Mouse (Mus musculus) lung, embryonic 14.5 days (tissue): ENCODE measurements around the gene Atcay. TPM values are rescaled to one million over a fixed set of nuclear protein-coding genes. Genes with fewer than 3 reads are reported as not detected.
A peak's percentile ranks its signal among the peaks of the same experiment; 100 is the strongest.

Experiments
- ATAC-seq: fragments of 200-750 bp; cut with Nextera tagmentation; 2 replicates; pipeline ENCODE4 v1.8.0; 2017; ENCODE audit warnings: mild to moderate bottlenecking, moderate TSS enrichment, moderate library complexity; ENCODE audit not compliant: insufficient read depth
- DNase-seq: peaks from one replicate; pipeline ENCODE4 v3.0.0-alpha.2; 2015
- H3K27ac ChIP-seq: fragments of 300-500 bp; sonication (generic); 2 replicates; pipeline ENCODE4 v1.5.1; 2014; ENCODE audit warnings: low read depth, mild to moderate bottlenecking, moderate library complexity
- H3K27me3 ChIP-seq: fragments of 300-500 bp; sonication (generic); 2 replicates; pipeline ENCODE4 v1.6.1; 2014; ENCODE audit warnings: low read length, control low read depth; ENCODE audit not compliant: insufficient read depth
- H3K36me3 ChIP-seq: fragments of 300-500 bp; sonication (generic); 2 replicates; pipeline ENCODE4 v1.6.1; 2014; ENCODE audit warnings: control low read depth; ENCODE audit not compliant: insufficient read depth
- H3K4me1 ChIP-seq: fragments of 300-500 bp; sonication (generic); 2 replicates; pipeline ENCODE4 v1.6.1; 2014; ENCODE audit warnings: antibody characterized with exemption, control low read depth; ENCODE audit not compliant: insufficient read depth
- H3K4me2 ChIP-seq: fragments of 300-500 bp; sonication (generic); 2 replicates; pipeline ENCODE4 v1.6.1; 2014; ENCODE audit warnings: mild to moderate bottlenecking
- H3K4me3 ChIP-seq: fragments of 300-500 bp; sonication (generic); 2 replicates; pipeline ENCODE4 v1.5.1; 2014; ENCODE audit warnings: low read depth, low read length
- H3K9ac ChIP-seq: fragments of 300-500 bp; sonication (generic); 2 replicates; pipeline ENCODE4 v1.6.1; 2014
- H3K9me3 ChIP-seq: fragments of 300-500 bp; sonication (generic); 2 replicates; pipeline ENCODE4 v1.6.1; 2016; ENCODE audit warnings: low read depth, low read length, control low read depth
- CTCF ChIP-seq: IDR thresholded peaks from 2 replicates; pipeline ENCODE4 v1.5.1; 2016; ENCODE audit warnings: antibody characterized with exemption, low read depth
- WGBS: fragments of 180-500 bp; shearing (Covaris S2); extraction: QIAGEN DNeasy Blood & Tissue Kit; methylation state at CpG from one replicate; pipeline ENCODE4 v1.1.7; 2014; 5-methylcytosine and 5-hydroxymethylcytosine counted together
- polyA plus RNA-seq: library from polyadenylated mRNA; unstranded; fragments of >200 nt; fragmentation: Nextera tagmentation; extraction: Ambion mirVana; gene quantifications from 2 replicates; pipeline ENCODE4 v1.2.1, GENCODE M21; 2014

Gene Atcay
- polyA plus RNA-seq, 1 experiment from 2014 or later, result not detected

DNA sequence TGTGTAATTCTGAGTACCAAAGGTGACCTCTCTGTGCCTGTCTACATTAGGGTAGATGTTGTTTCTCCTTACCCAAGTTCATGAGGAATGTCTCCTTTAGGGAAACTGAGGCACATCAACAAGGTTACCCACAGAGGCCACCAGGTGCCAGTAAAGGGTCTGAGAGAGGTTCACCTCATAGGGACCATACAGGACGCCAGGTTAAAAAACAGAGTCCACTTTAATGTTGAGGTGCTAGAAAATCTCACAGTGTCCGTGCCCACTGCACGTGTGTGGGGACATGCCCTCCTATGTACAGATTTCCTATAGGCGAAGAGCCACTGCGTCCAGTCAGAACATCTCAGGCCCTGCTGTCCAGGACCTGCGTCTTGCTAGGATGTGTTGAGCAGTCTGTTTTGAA, 31.6 kb downstream of the Atcay start:
- H3K9ac ChIP-seq, result no peak overlapping the region
- TF ChIP-seq CTCF, result no peak
- no peak overlapping the region for H3K4me2 ChIP-seq
- no peaks in the 10 kb centered on the region for H3K4me1 ChIP-seq
- DNase-seq (no peak), ATAC-seq (no peak)
- H3K27ac ChIP-seq, result no peak overlapping the region
- 79% methylated on average over 6 of the region's 6 CpGs for WGBS
- peaks cover 20% of the 10 kb centered on the region for H3K27me3 ChIP-seq
- H3K9me3 ChIP-seq, result no peaks in the 10 kb centered on the region
- no peaks in the 10 kb centered on the region for H3K36me3 ChIP-seq
- no peak overlapping the region for H3K4me3 ChIP-seq

- no peak overlapping the region for H3K4me3 ChIP-seq
- no peak for ATAC-seq
- H3K4me2 ChIP-seq, result no peak overlapping the region
- TF ChIP-seq CTCF, result peak; percentile 89
- H3K27me3 ChIP-seq, result peaks cover 25% of the 10 kb centered on the region
- WGBS, result under 1% methylated on average over 9 of the region's 9 CpGs
- no peaks in the 10 kb centered on the region for H3K4me1 ChIP-seq
- H3K9ac ChIP-seq, result no peak overlapping the region
- peak; percentile 91 for DNase-seq
- H3K36me3 ChIP-seq, result no peaks in the 10 kb centered on the region
- no peak overlapping the region for H3K27ac ChIP-seq
- H3K9me3 ChIP-seq, result no peaks in the 10 kb centered on the region
Observed at GRCm38 (mm10) chr10:81198230-81198629, 32.4 kb downstream of the Atcay start.

DNA sequence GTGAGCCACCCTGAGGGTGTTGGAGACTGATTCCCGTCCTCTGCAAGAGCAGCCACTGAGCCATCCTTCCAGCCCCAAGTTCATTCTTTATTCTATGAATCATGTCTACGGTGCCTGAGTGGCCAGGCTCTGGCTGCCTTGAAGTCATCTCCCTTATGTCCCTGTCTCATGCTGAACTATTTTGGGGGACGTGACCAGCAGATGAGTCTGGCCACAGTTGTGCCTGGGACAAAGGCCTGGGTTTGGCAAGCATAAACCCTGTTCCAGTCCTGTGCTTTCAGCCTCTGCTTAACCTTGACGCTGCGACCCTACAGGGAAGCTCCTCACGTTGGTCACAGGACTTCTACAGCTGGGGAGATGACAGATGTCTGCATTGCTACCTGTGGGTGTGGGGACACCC, 33.3 kb downstream of the Atcay start:
- no peak overlapping the region for H3K4me3 ChIP-seq
- DNase-seq (no peak), ATAC-seq (no peak)
- no peak overlapping the region for H3K4me2 ChIP-seq
- 0 out of 2 replicates have a peak, but pooled peaks cover 4% of the 10 kb centered on the region for H3K4me1 ChIP-seq
- H3K9ac ChIP-seq, result no peak overlapping the region
- H3K9me3 ChIP-seq, result no peaks in the 10 kb centered on the region
- peaks cover 30% of the 10 kb centered on the region for H3K27me3 ChIP-seq
- H3K27ac ChIP-seq, result no peak overlapping the region
- WGBS, result 48% methylated on average over 6 of the region's 6 CpGs
- H3K36me3 ChIP-seq, result no peaks in the 10 kb centered on the region
- TF ChIP-seq CTCF, result no peak

- Histone ChIP-seq H3K9me3 (no peaks in the 10 kb centered on the region), H3K4me3 (no peak overlapping the region), H3K36me3 (0 out of 2 replicates have a peak, but pooled peaks cover 2% of the 10 kb centered on the region), H3K27ac (no peak overlapping the region), H3K4me2 (no peak overlapping the region), H3K4me1 (0 out of 2 replicates have a peak, but pooled peaks cover 4% of the 10 kb centered on the region), H3K27me3 (peaks cover 30% of the 10 kb centered on the region), H3K9ac (no peak overlapping the region; the same call in 1 of the 2 replicates)
- DNase-seq, result no peak
- WGBS, result 61% methylated on average over 11 of the region's 11 CpGs
- ATAC-seq, result no peak
- TF ChIP-seq CTCF, result no peak
Observed at GRCm38 (mm10) chr10:81196470-81197065, 34.1 kb downstream of the Atcay start.

DNA sequence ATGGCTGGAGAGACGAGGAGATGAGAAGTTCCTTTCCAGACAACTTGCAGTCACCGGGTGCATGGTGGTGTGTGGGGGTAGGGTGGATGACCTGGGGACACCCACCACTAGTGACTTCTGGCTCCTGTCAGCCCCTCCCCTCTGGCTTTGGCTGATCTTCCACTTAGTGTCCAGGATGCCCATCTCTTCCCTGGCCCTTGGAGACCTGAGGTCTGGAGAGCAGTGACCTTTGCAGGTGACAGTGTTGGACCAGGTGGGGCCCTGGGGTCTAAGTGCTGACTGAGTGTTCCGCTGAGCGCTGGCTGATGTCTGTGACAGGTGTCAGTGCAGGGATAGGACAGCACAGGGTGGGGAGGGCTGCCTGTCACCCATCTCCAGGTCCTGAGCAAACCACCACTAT, 35.3 kb downstream of the Atcay start:
- ATAC-seq (no peak), DNase-seq (no peak)
- 0 out of 2 replicates have a peak, but pooled peaks cover 4% of the 10 kb centered on the region for H3K4me1 ChIP-seq
- 61% methylated on average over 4 of the region's 4 CpGs for WGBS
- H3K36me3 ChIP-seq, result peaks cover 14% of the 10 kb centered on the region
- peaks cover 30% of the 10 kb centered on the region for H3K27me3 ChIP-seq
- peak overlapping the region; percentile 13; the same call in 1 of the 2 replicates for H3K9ac ChIP-seq
- peak overlapping the region; percentile 13 for H3K4me3 ChIP-seq
- TF ChIP-seq CTCF, result no peak
- H3K4me2 ChIP-seq, result peak overlapping the region; percentile 25; the same call in 1 of the 2 replicates
- H3K9me3 ChIP-seq, result no peaks in the 10 kb centered on the region
- H3K27ac ChIP-seq, result peak overlapping the region; percentile 71; the same call in 1 of the 2 replicates

- WGBS, result 12% methylated on average over 37 of the region's 37 CpGs
- Histone ChIP-seq H3K36me3 (peaks cover 22% of the 10 kb centered on the region), H3K27ac (peak overlapping the region; percentile 71), H3K27me3 (peaks cover 30% of the 10 kb centered on the region), H3K9ac (peak overlapping the region; percentile 10; the same call in 1 of the 2 replicates), H3K4me3 (peak overlapping the region; percentile 13; the same call in 1 of the 2 replicates), H3K4me2 (peak overlapping the region; percentile 25; the same call in 1 of the 2 replicates), H3K9me3 (no peaks in the 10 kb centered on the region), H3K4me1 (0 out of 2 replicates have a peak, but pooled peaks cover 4% of the 10 kb centered on the region)
- DNase-seq, result peak; percentile 55
- ATAC-seq, result no peak
- TF ChIP-seq CTCF, result no peak
Observed at GRCm38 (mm10) chr10:81193991-81194774, 36.5 kb downstream of the Atcay start.

- peak; percentile 22; the same call in 1 of the 2 replicates for ATAC-seq
- DNase-seq, result peak; percentile 24
- Histone ChIP-seq H3K36me3 (peaks cover 31% of the 10 kb centered on the region), H3K9me3 (no peaks in the 10 kb centered on the region), H3K4me2 (peak overlapping the region; percentile 92), H3K9ac (peak overlapping the region; percentile 64), H3K27ac (peak overlapping the region; percentile 90), H3K27me3 (peaks cover 30% of the 10 kb centered on the region), H3K4me3 (peak overlapping the region; percentile 53), H3K4me1 (0 out of 2 replicates have a peak, but pooled peaks cover 4% of the 10 kb centered on the region)
- 0 out of 2 replicates have a peak, but pooled peaks have one; percentile 2 for TF ChIP-seq CTCF
- WGBS, result 4% methylated on average over 19 of the region's 19 CpGs
Observed at GRCm38 (mm10) chr10:81192968-81193501, 37.6 kb downstream of the Atcay start.
